Mouse (Mus musculus) lung, postnatal 10 days (tissue): ENCODE results near the gene Ece2.

Experiments used
- DNase-seq: peaks from one replicate; pipeline ENCODE4 v3.0.0; 2021

The Ece2 gene

DNA sequence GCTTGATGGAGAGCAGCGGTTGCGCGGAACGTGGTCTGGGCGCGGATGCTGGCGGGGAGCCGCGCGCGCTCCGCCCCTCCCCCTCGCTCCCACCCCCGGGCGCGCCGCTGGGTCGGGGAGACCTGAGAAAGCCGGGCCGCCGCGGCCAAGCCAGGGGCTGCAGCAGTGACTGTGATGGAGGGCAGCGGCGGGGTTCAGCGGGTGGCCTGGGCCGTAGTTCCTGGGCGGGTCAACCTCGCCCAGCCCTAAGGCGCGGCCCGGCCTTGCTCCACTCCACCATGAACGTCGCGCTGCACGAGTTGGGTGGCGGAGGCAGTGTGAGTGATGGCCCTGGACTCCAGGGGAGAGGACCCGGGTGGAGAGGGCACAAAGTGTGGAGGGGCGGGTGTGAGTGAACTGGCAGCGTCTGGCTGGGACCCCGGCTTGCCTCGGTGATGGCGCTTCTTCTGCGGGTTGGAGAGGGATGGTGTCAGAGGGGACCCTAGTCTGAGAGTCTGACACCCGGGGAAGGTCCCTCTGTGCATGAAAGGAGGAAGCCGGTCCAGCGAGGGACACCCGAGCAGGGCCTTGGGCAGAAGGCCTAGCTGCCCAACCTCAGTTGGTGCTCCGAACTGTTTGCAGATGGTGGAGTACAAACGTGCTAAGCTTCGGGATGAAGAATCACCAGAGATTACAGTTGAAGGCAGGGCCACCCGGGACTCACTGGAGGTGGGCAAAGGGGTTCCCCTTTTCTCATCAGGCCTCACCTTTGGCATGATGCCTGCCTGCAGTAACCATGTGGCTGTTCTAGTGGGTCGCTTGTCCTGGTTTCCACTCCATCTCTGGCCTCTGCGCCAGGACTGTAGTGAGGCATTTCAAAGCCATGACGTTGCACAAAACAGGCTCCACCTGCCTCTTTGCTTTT, at the start of gene Ece2:
Gene Ece2, plus strand, starts transcription at position 98 of the 904 bp plus-strand sequence.
- DNase-seq = peak; percentile 9

DNA sequence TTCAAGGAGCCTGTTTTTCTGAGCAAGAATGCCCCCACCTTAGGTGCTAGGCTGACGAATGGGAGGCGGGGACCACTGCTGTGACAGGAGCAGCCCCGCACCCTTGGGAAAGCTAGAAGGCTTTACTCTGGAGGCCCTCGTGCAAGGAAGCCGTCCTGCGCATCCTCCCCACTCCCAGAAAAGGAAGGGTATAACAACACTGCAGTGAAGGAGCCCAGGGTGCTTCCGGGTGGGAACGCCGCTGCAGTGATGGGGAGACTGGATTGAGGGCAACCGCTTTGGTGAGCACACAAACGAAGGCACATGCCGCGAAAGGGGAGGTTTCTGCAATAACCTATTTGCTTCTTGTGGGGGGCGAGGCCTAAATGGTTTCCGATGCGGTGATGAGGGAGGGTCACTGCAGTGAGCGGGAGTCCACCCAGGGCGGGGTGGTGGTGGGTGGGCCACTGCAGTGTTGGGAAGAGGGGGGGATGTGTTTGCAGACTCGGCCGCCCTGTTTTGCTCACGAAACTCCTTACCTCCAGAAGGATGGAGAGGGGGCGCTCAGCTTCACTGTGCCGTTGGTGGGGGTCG, 40.2 kb upstream of the Ece2 start, which contains the start of gene Vwa5b2:
Gene Vwa5b2, plus strand, starts transcription at position 106 of the 573 bp plus-strand sequence.
- DNase-seq = no peak

DNA sequence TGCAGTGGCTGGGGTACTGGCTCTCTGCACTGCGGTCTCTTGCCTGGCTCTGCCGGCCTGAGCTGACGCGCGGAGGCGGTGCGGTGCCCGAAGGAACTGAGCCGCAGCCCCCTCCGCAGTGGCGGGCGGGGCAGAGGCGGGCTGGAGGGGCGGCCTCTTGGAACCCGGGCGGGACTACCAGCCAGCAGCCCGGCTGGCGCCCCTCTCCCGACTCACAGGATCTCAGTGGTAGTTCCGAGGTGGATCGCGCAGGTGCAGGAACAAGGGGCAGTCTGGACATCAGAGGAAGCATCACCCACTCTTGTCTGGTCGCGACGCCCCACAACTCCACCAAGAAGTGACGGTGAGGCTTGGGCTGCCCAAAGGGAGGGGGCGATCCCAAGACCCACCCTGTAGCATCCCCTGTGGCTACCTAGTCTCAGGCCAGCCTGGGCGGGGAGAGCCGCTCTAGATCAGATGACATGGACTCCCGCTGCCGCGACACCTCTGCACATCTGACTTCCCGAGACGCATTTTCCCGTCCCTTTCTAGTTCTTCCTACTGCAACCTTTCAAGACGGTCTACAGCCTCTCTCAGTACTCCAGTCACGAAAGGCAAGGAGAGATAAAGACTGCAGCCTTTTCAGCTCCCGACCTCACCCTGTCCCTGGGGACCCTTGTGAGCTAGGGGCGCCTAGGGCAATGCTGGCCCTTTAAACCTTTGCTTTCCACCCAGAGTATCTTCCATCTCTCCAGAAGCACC, 39.5 kb upstream of the Ece2 start:
- DNase-seq = no peak

DNA sequence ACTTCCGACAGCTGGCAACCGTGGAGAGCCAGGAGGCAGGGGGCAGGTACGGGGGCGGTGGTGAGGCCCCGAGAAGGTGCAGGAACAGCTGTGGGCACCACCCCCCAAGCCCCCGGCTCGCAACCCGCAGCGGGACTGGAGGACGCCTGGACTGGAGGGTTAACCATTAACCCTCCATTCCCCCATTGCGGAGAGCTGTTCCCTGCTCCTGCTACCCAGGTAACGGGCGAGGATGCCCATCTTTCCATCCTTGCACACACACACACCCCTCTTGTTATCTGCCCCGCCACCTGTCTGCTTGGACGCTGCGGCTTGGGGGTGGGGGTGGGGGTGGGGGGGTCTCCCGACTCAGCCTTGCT, 39.0 kb upstream of the Ece2 start:
- no peak for DNase-seq

DNA sequence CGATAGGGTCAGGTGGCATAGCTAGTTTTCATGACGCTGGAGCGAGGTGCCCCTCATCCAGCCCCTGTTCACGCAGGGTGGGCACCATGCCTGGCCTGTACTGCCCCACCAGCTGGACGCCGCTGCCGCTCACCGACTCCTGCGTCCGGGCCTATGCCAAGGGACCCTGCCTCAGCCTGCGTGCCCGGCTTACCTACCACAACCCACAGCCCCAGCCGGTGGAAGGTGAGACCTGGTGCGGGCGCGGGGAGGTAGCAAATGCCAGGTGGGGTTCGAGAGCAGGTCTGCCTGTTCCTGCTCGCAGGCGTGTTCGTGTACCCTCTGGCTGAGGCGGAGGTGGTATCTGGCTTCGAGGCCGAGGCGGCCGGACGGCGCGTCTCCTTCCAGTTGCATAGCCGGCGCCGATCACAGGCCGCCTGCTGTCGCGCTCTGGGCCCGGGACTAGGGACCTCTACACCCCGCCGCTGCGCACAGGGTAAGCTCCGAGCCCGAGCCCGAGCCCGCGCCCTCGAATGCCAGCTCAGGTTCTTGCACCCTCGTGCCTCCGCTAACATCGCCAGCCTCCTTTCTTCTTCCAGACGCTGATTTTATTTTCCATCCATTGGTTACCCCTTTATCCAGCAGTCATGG, 38.4 kb upstream of the Ece2 start:
- DNase-seq = no peak

DNA sequence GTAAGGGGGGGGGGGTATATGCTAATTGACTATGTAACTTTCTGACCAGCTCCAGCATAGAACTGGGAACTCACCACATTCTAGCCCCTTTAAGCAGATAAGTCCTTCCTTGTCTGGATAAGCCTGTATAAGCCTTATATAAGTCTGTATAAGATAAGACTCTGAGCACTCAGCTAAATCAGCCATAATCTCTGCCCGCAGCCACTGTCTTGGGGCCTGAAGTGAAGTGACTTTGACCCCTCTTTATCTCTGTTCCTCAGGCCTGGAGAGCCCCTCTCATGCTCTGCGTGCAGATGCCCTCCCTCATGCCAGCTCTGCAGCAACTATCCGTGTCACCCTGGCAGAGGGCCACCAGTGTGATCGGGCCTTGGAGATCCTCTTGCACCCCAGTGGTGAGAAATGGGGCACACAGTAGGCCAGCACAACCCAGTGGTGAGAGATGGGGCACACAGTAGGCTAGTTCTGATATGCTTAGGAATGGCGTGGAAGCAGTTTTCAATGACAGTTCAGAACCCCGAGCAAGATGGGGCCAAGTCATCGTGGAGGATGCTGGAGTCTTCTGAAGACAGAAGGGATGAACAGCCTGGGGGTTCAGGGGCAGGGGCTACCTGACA, 34.5 kb upstream of the Ece2 start:
- no peak for DNase-seq

DNA sequence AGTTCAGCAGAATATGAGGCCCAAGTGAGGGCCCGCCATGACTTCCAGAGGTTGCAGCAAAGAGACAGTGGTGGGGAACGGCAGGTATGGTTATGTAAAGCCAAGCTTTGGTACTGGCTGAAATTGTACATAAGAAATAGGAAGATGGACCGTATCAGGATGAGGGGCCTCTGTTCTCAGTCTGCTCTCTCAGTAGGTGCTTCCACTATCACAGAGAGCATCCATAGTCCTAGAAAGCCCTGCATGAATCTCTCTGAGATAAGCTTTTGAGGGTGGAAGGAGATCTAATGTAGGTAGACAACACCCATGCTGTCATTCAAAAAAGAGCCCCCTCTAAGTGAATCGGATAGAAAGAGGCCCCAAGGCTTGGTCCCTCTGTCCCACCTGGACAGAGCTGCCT, 33.9 kb upstream of the Ece2 start:
- no peak for DNase-seq

DNA sequence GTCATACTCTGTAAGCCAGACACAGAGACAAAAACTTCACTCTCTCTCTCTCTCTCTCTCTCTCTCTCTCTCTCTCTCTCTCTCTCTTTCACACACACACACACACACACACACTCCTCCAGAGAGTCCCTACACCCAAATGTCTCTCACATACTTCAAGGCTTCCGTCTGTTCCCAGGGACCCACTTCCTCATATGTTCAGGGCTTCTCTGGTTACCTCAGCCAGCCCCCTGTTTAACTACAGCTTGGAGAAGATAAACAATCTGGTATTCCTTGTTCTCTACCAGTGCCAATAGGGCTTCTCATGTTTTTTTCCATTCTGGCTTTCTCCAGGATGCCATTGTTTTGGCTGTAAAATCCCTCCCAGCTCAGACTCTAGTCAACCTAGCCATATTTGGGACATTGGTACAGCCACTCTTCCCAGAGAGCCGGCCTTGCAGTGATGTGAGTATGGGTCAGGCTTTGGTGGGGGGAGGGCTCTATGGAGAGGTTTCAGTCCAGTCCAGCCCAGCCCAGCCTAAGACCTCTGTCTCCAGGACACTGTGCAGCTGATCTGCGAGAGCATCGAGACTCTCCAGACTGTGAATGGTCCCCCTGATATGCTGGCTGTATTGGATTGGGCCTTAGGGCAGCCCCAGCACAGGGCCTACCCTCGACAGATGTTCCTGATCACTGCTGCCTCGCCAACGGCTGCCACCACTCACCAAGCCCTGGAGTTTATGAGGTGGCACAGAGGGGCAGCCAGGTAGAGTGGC, 32.8 kb upstream of the Ece2 start:
- DNase-seq = no peak

DNA sequence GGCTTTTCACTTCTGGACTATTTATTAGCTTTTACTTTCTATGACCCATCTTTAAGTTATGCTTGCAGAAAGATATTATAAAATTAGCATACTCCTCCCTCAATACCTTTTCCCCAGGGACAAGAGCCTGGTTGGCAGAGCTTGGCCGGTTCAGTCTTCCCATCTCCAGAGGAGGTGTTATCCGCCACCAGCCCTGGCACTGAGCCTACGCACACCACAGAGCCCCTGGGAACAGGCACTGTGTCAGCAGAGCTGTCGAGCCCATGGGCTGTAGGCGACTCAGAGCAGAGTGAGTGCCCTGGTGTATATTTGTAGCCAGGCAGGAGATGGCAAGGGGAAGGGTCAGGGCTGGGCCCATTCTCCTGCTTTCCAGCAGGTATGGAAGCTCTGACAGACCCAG, 29.1 kb upstream of the Ece2 start:
- no peak for DNase-seq

DNA sequence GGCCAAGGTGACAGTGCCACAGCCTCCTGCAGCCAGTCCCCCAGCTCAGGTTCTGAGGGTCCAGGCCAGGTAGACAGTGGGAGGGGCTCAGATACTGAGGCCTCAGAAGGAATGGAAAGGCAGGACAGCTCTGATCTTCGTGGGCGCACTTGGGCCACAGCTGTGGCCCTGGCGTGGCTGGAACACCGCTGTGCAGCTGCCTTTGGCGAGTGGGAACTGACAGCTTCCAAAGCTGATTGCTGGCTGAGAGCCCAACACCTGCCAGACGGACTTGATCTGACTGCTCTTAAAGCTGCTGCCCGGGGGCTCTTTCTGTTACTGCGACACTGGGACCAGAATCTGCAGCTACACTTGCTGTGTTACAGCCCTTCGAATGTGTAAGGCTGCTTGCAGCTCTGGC, 24.9 kb upstream of the Ece2 start:
- no peak for DNase-seq

DNA sequence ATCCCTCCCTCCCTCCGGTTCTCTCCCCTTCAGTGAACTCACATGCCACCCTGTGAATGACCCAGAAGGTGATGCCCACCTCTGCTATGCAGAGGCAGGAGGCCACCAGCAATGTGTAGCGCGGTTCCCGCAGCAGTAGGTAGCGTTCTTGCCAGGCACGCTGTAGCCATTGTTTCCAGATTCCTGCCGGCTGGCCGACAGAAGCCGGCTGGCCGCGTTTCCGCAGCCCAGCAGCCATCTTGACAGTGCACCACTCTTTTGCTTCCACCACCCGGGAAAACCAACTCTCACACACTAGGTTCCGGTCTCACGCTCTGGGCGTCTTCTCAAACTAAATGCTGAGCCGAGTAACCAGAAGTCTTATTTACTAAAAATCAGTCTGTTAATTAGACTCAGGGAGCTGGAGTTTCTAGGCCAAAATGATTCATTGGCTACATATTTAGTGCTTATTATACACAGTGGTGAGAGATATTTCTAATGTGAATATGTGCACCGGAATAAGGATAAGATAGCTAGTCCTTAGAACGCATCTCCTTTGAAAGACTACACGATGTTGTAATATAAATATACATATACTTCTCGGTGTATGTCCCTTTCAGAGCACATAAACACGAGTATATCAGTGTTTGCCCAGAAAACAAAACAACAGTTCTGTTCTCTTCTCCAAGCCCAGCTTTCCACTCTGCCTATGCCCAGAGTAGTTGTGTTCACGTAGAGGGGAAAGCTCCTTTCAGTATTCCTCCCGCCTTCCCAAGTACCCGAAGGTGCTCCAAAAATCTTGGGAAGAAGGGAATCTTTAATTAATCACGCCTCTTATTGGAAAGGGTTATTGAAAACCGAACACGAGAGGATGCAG, 18.9 kb upstream of the Ece2 start:
- DNase-seq = peak; percentile 85

DNA sequence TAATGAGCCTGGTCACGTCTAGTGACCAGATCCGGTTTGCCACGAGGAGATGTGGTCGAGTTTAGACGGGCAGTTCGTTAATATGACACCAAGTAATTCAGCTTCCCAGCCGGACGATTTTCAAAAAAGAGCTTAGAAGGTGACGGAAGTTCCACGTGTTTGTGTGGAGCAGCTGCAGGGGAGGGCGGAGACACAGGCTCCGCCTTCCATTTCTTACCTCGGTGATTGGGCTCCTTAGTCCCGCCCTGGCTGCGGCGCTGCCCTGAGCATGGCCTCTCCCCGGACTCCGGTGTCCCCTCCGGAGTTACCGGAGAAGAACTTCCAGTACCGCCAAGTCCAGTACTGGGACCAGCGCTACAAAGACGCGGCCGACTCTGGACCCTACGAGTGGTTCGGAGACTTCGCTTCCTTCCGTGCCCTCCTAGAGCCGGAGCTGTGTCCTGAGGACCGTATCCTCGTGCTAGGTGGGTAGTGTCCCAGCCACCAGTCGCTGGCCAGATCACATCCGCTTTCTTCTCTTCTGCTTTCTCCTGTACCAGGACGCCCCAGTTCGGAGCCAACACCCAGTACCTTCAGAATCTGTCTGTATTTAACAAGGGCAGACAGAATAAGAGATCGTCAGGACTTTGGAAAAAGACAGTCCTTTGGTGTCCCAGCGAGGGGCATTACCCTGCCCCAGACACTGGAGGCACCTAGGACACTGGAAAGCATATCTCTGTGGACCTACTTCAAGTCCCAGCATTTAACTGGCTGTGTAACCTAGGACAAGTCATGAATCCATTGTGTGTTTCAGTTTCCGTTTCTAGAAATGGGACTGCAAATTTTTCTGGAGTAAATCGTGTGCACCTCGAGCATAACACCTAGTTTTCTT, 18.0 kb upstream of the Ece2 start, which contains the start of the genes Eef1akmt4, Gm49333 and Alg3:
Gene Eef1akmt4, plus strand, starts transcription at position 237 of the 871 bp plus-strand sequence.
Gene Gm49333, plus strand, starts transcription at position 254 of the 871 bp plus-strand sequence.
Gene Alg3, minus strand, starts transcription at position 379 of the 871 bp plus-strand sequence.
- peak; percentile 94 for DNase-seq

DNA sequence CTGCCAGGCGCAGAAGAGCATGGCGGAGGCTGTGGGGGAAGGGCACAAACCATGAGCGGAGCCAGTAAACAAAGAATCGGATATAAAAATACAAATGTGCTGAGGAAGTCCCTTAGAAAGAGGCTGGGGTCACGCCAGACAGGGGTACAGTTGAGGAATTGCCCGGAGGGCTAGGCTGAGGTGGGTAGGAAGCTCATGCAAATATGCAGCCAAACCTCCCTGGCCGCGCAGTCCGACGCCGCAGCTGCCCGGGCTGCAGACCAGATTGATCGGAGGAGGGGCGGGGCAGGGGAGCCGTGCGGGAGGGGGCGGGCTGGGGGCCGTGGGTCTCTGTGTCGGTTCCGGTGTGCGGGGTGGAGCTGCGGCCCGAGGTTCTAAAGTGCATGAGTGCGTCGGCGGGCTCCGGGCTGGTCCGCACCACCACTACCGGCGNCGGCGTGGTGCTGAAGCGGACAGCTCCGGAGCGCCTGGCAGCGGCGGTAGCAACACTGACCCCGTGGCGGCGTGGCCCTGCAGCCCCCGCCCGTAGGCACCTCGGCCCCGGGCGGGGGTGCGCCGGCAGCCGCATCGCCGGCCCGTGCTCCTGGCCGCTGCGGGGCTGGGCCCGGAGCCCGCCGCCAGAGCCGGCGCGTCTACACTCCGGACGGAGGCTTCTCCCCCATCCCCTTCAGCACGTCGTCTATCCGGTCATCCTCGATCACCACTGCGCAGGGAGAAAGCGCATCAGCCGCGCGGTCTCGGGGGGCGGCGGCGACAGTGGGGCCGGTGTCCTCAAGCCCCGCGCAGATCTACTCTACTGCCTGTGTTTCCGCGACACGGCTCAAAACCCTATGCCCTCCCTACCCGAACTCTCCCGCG, 9.9 kb upstream of the Ece2 start:
- DNase-seq = peak; percentile 28

DNA sequence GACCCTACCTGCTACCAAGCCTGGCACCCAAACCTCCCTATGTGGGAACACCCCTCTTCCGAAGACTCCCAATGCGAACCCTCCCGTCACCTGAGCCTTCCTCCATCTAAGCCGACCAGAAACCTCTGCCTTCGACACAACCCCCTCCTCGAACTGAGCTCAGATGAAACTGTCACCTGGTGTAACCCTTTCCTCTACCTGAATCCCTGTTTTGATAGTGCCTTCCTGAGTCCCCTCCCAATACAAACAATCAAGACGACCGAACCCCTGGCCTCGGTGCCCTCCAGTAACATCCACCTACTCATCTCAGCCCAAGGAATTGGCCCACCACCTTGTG, 9.3 kb upstream of the Ece2 start:
- DNase-seq = no peak

DNA sequence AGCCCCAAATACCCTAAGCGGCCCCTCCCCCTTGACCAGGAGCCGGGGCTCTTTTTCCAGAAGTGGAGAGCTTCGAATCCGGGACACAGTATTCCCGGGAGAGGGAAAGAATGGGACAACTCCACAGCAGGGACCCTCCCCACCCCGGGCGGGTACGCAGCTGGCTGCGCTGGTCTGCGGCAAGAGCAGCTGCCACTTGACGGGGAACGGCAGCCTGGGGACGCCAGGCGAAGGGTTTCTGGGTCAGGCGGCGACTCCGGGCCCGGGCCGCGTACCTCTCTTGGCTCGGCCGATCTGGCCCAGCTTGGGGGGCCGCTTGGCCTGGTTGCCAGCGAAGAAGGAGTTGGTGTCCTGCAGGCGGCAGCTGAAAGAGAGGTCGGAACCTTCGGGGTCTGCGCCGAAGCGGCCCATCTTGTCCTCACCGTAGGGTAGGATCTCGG, 8.9 kb upstream of the Ece2 start:
- no peak for DNase-seq

DNA sequence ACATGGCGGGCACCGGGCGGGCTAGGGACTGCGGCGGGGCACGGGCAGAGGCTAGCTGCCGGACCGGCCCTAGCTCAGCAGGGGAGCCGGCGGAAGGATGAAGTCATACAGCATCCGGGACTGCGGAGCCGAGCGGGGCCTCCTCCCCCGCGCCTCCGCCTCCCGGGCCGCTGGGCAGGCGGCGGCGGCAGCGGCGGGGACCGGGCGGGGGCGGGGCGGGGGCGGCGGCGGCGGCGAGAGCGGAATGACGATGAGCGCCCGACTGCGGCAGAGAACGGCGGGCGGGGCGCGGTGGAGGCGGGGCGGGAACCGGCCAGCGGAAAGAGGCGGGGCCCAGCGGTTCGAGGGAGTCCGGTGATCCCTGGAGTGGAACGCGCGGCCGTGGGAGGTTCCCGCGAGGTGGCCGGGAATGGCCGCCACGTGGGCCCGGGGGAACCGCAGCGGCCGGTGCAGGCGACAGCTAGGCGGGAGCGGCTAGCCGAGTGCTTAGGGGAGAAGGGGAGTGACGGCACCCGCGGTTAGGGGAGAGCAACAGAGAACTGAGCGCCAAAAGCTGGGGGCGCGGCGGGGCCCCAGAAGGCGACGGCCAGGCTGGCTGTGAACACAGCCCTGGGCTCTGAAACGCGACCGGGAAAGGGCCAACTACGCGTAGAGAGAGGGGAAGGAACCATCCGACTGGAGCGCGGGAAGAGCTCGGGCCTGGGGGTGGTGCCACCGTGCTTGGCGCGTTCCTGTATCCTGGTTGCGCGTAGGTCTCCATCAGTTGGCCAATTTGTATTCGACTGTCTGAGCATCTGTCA, 8.2 kb upstream of the Ece2 start, which contains the start of gene Camk2n2:
Gene Camk2n2, minus strand, starts transcription at position 97 of the 800 bp plus-strand sequence.
- peak; percentile 56 for DNase-seq

DNA sequence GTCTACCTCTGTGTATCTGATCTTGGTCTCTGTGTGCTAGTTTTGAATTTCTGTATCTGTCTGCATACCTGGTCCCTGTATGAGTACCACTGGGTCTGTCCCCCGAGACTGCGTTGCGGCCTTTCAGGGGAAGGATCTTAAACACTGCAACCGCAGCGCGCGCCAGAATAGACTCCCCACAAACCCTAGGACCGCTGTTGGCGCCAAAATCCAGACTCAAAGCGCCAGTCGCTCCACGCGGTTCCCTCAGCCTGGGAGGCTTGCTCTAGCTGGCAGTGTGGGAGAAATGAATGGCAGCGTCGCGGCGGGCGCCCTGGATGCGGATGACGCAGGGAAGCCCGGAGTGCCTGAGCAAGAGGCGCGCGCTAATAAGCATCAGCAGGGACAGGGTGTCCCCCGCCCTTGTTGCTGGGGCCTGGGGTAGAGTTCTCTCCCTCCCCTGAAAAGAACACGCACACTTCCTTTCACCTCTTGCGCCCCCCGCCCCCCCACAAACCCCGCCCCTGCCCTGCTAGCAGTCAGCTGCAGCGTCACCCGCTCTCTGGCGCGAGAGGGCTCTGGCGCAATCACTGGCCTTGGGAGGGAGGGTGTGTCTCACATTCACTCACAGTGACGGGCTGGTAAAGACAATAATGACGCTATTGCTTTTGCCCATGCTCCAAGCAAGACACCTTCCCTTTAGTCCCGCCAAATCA, 7.5 kb upstream of the Ece2 start:
- DNase-seq = peak; percentile 66
